Mouse (Mus musculus) liver, postnatal 0 days (tissue): ENCODE data around the gene Lemd1. TPM values are rescaled to one million over a fixed set of nuclear protein-coding genes. Genes with fewer than 3 reads are reported as not detected.

Experiments used
- ATAC-seq: fragments of 200-750 bp; cut with Nextera tagmentation; 2 replicates; pipeline ENCODE4 v1.8.0; 2017; ENCODE audit warnings: mild to moderate bottlenecking, moderate library complexity
- DNase-seq: peaks from one replicate; pipeline ENCODE4 v3.0.0-alpha.2; 2016
- H3K27ac ChIP-seq: fragments of 300-500 bp; sonication (generic); 2 replicates; pipeline ENCODE4 v1.5.1; 2014; ENCODE audit warnings: antibody characterized with exemption, moderate library complexity, mild to moderate bottlenecking, low read depth
- H3K27me3 ChIP-seq: fragments of 300-500 bp; sonication (generic); 2 replicates; pipeline ENCODE4 v1.6.1; 2014; ENCODE audit warnings: low read length, control low read depth, mixed read lengths; ENCODE audit not compliant: insufficient read depth
- H3K36me3 ChIP-seq: fragments of 300-500 bp; sonication (generic); replicated peaks from 2 replicates; pipeline ENCODE4 v1.6.1; 2014; ENCODE audit warnings: mild to moderate bottlenecking, control low read depth, low read length, moderate library complexity, mixed read lengths; ENCODE audit not compliant: insufficient read depth
- H3K4me1 ChIP-seq: fragments of 300-500 bp; sonication (generic); 2 replicates; pipeline ENCODE4 v1.6.1; 2014; ENCODE audit warnings: antibody characterized with exemption, mild to moderate bottlenecking, control low read depth; ENCODE audit not compliant: insufficient read depth
- H3K4me2 ChIP-seq: fragments of 300-500 bp; sonication (generic); 2 replicates; pipeline ENCODE4 v1.6.1; 2014; ENCODE audit warnings: low read depth, mild to moderate bottlenecking, low read length, moderate library complexity, mixed read lengths
- H3K4me3 ChIP-seq: fragments of 300-500 bp; sonication (generic); 2 replicates; pipeline ENCODE4 v1.5.1; 2014; ENCODE audit warnings: low read depth, low read length
- H3K9ac ChIP-seq: fragments of 300-500 bp; sonication (generic); replicated peaks from 2 replicates; pipeline ENCODE4 v1.6.1; 2014; ENCODE audit warnings: mild to moderate bottlenecking, moderate library complexity
- H3K9me3 ChIP-seq: fragments of 300-500 bp; sonication (generic); 2 replicates; pipeline ENCODE4 v1.6.1; 2016; ENCODE audit warnings: mild to moderate bottlenecking, control low read depth, low read length, mixed read lengths
- CTCF ChIP-seq: sonication (generic); IDR thresholded peaks from 2 replicates; pipeline ENCODE4 v1.5.1; 2016; ENCODE audit warnings: antibody characterized with exemption, low read depth
- EP300 ChIP-seq: IDR thresholded peaks from 2 replicates; pipeline ENCODE4 v1.6.1; 2016; ENCODE audit warnings: antibody characterized with exemption, low read depth, mild to moderate bottlenecking
- WGBS: fragments of 180-500 bp; shearing (Covaris S2); extraction: QIAGEN DNeasy Blood & Tissue Kit; methylation state at CpG from one replicate; pipeline ENCODE4 v1.1.7; 2014; ENCODE audit not compliant: insufficient replicate concordance; 5-methylcytosine and 5-hydroxymethylcytosine counted together
- polyA plus RNA-seq: library from polyadenylated mRNA; unstranded; fragments of >200 nt; fragmentation: Nextera tagmentation; extraction: Ambion mirVana; gene quantifications from 2 replicates; pipeline ENCODE4 v1.2.1, GENCODE M21; 2015

The Lemd1 gene
- polyA plus RNA-seq, 1 experiment from 2014 or later, result not detected

GRCm38 (mm10) chr1:132197666-132198065, 6.4 kb downstream of the Lemd1 start:
- WGBS, result 27% methylated on average over 9 of the region's 9 CpGs
- Histone ChIP-seq H3K4me2 (no peak overlapping the region), H3K27me3 (peaks cover 80% of the 10 kb centered on the region), H3K9ac (no peak overlapping the region), H3K36me3 (no peaks in the 10 kb centered on the region), H3K4me3 (no peak overlapping the region), H3K9me3 (no peaks in the 10 kb centered on the region), H3K4me1 (no peaks in the 10 kb centered on the region), H3K27ac (no peak overlapping the region)
- no peak for TF ChIP-seq EP300
- no peak for TF ChIP-seq CTCF
- DNase-seq (no peak), ATAC-seq (no peak)

DNA sequence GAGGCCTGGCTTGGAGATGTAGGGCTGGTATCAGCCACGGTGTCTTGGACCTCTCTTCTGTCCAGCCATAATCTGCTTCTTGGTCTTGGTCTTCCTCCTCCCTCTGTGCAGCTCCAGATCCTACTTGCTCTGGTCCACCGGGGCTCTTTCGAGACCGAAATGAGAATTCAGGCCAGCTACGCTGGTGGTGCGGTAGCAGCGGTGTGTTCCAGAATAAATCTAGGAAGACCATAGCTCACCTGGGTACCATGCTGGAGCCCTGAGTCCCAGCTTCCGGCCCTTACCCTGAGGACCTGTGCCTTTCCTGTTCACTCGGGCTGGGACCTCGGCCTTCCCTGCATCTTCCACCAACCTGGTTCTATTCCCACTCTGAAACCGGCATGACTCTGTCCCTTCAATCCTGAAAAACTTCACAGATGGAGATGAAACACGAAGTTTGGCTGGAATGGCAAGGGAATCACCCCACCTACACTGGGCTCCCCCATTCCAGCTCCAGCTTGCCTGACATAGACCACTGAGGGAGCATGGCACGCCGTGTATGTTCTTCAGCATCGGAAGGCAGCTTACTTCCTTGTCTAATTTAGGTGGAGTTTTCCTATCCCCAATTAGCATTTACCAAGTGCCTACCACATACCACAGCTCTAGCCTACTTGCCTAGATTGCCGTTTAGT, 7.3 kb downstream of the Lemd1 start:
- 77% methylated on average over 16 of the region's 16 CpGs for WGBS
- H3K9me3 ChIP-seq, result no peaks in the 10 kb centered on the region
- ATAC-seq (no peak), DNase-seq (no peak)
- H3K9ac ChIP-seq, result no peak overlapping the region
- no peaks in the 10 kb centered on the region for H3K36me3 ChIP-seq
- no peak overlapping the region for H3K4me2 ChIP-seq
- no peak overlapping the region for H3K4me3 ChIP-seq
- no peaks in the 10 kb centered on the region for H3K4me1 ChIP-seq
- H3K27me3 ChIP-seq, result peaks cover 76% of the 10 kb centered on the region
- TF ChIP-seq CTCF (no peak), EP300 (no peak)
- no peak overlapping the region for H3K27ac ChIP-seq

DNA sequence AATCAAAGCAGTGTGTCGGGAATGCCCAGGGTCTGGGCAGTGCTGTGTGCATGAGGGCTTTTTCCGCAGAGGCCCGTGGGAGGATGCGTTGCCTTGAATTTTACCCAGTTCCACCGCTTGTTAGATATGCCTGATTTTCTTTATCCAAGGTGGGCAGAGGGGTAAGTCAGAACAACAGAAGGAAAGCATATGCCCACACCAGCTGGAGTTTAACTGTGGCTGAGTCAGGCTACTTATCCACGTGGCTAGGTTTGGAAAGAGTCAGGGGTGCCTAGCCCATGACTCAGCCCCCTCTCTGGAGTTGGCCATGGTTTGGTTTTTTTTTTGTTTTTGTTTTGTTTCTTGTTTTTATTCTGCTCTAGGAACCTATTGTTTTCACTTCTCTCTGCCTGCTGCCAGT, 8.0 kb downstream of the Lemd1 start:
- peaks cover 69% of the 10 kb centered on the region for H3K27me3 ChIP-seq
- no peak overlapping the region for H3K4me3 ChIP-seq
- H3K27ac ChIP-seq, result no peak overlapping the region
- H3K9me3 ChIP-seq, result no peaks in the 10 kb centered on the region
- no peaks in the 10 kb centered on the region for H3K36me3 ChIP-seq
- no peak overlapping the region for H3K9ac ChIP-seq
- no peak for TF ChIP-seq EP300
- TF ChIP-seq CTCF, result no peak
- no peak for ATAC-seq
- no peaks in the 10 kb centered on the region for H3K4me1 ChIP-seq
- DNase-seq, result no peak
- no peak overlapping the region for H3K4me2 ChIP-seq
- 69% methylated on average over 6 of the region's 6 CpGs for WGBS

- Histone ChIP-seq H3K4me3 (no peak overlapping the region), H3K27ac (no peak overlapping the region), H3K36me3 (no peaks in the 10 kb centered on the region), H3K9me3 (no peaks in the 10 kb centered on the region), H3K9ac (no peak overlapping the region), H3K4me1 (no peaks in the 10 kb centered on the region), H3K27me3 (peaks cover 63% of the 10 kb centered on the region), H3K4me2 (no peak overlapping the region)
- DNase-seq (no peak), ATAC-seq (no peak)
- 20% methylated on average over 12 of the region's 12 CpGs for WGBS
- TF ChIP-seq CTCF, result no peak
- no peak for TF ChIP-seq EP300
Observed at GRCm38 (mm10) chr1:132199934-132200333, 8.7 kb downstream of the Lemd1 start.

- Histone ChIP-seq H3K27ac (no peak overlapping the region), H3K4me2 (no peak overlapping the region), H3K4me3 (no peak overlapping the region), H3K9me3 (no peaks in the 10 kb centered on the region), H3K9ac (no peak overlapping the region), H3K27me3 (peaks cover 56% of the 10 kb centered on the region), H3K4me1 (no peaks in the 10 kb centered on the region), H3K36me3 (no peaks in the 10 kb centered on the region)
- ATAC-seq (no peak), DNase-seq (no peak)
- TF ChIP-seq EP300, result no peak
- TF ChIP-seq CTCF, result no peak
- 34% methylated on average over 11 of the region's 11 CpGs for WGBS
Observed at GRCm38 (mm10) chr1:132200562-132201510, 9.6 kb downstream of the Lemd1 start.

GRCm38 (mm10) chr1:132201511-132201860, 10.3 kb downstream of the Lemd1 start:
- Histone ChIP-seq H3K4me1 (no peaks in the 10 kb centered on the region), H3K4me2 (no peak overlapping the region), H3K9ac (no peak overlapping the region), H3K36me3 (no peaks in the 10 kb centered on the region), H3K4me3 (no peak overlapping the region), H3K27me3 (peaks cover 50% of the 10 kb centered on the region), H3K27ac (no peak overlapping the region), H3K9me3 (no peaks in the 10 kb centered on the region)
- TF ChIP-seq CTCF (no peak), EP300 (no peak)
- DNase-seq (no peak), ATAC-seq (no peak)
- 29% methylated on average over 4 of the region's 4 CpGs for WGBS
